Mouse (Mus musculus) liver, embryonic 13.5 days (tissue): Measurements from ENCODE around the gene D130043K22Rik. TPM values are rescaled to one million over a fixed set of nuclear protein-coding genes. Genes with fewer than 3 reads are reported as not detected.
A peak's percentile ranks its signal among the peaks of the same experiment; 100 is the strongest.

Source experiments
- ATAC-seq: fragments of 200-750 bp; cut with Nextera tagmentation; 2 replicates; pipeline ENCODE4 v1.8.0; 2017; ENCODE audit warnings: low read depth, mild to moderate bottlenecking, moderate number of reproducible peaks, moderate library complexity
- DNase-seq: peaks from one replicate; pipeline ENCODE4 v3.0.0; 2022
- H3K27ac ChIP-seq: fragments of 300-500 bp; sonication (generic); 2 replicates; pipeline ENCODE4 v1.5.1; 2015; ENCODE audit warnings: moderate library complexity, mild to moderate bottlenecking, inconsistent platforms
- H3K27me3 ChIP-seq: fragments of 300-500 bp; sonication (generic); 2 replicates; pipeline ENCODE4 v1.6.1; 2015; ENCODE audit warnings: mild to moderate bottlenecking, inconsistent platforms
- H3K36me3 ChIP-seq: fragments of 300-500 bp; sonication (generic); 2 replicates; pipeline ENCODE4 v1.6.1; 2015; ENCODE audit warnings: mild to moderate bottlenecking, inconsistent platforms
- H3K4me1 ChIP-seq: fragments of 300-500 bp; sonication (generic); replicated peaks from 2 replicates; pipeline ENCODE4 v1.6.1; 2015; ENCODE audit warnings: inconsistent platforms
- H3K4me2 ChIP-seq: fragments of 300-500 bp; sonication (generic); 2 replicates; pipeline ENCODE4 v1.6.1; 2015; ENCODE audit warnings: inconsistent platforms, mild to moderate bottlenecking, moderate library complexity
- H3K4me3 ChIP-seq: fragments of 300-500 bp; sonication (generic); replicated peaks from 2 replicates; pipeline ENCODE4 v1.5.1; 2015; ENCODE audit warnings: mild to moderate bottlenecking, inconsistent platforms
- H3K9ac ChIP-seq: fragments of 300-500 bp; sonication (generic); 2 replicates; pipeline ENCODE4 v1.6.1; 2015; ENCODE audit warnings: mild to moderate bottlenecking, inconsistent platforms
- H3K9me3 ChIP-seq: fragments of 300-500 bp; sonication (generic); replicated peaks from 2 replicates; pipeline ENCODE4 v1.6.1; 2016; ENCODE audit warnings: inconsistent platforms
- WGBS: fragments of 180-500 bp; shearing (Covaris S2); methylation state at CpG from one replicate; pipeline ENCODE4 v1.1.7; 2015; ENCODE audit not compliant: insufficient replicate concordance; 5-methylcytosine and 5-hydroxymethylcytosine counted together
- polyA plus RNA-seq: library from polyadenylated mRNA; unstranded; fragments of >200 nt; fragmentation: Nextera tagmentation; extraction: Ambion mirVana; gene quantifications from 2 replicates; pipeline ENCODE4 v1.2.1, GENCODE M21; 2015

D130043K22Rik gene
- polyA plus RNA-seq, 1 experiment from 2014 or later = 0.16 TPM

DNA sequence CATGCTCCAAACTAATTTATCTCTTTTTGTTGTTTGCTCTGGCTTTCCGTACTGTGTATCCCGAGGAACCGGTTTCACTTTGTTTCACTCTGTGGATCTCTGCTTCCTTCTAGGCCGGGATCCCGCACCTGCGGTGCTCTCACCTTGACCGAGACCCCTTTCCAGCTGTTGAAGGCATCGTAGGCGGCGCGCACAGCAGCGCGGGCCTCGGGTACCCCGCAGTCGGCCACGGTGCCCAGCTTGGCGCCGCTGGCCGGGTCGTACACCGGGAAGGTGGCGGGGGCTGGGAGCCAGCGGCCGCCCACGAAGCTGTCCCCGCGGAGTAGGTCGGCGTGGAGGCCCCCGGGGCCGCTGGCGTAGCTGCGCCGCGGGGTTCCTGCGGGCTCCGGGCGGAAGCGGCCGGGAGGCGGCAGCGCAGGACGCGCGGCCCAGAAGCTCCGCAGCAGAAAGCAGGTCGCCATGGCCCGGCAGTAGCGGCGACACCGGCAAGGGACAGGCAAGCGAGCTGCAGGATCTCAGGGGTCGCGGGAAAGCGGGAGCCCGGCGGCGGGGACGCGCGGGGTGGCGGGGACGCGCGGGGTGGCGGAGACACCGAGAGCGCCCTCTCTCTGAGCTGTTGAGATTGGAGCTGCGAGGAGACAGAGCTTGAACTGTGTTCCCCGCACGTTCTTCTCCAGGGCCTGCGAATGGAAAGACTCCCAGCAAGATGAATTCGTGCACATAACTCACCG, 92.3 kb downstream of the D130043K22Rik start, which contains the start of gene Aldh5a1:
TSS of gene Aldh5a1 (minus strand) at position 554 of the 731 bp plus-strand sequence.
- peaks cover 25% of the 10 kb centered on the region for H3K4me1 ChIP-seq
- H3K27me3 ChIP-seq = peaks cover 47% of the 10 kb centered on the region
- 1% methylated on average over 74 of the region's 75 CpGs for WGBS

DNA sequence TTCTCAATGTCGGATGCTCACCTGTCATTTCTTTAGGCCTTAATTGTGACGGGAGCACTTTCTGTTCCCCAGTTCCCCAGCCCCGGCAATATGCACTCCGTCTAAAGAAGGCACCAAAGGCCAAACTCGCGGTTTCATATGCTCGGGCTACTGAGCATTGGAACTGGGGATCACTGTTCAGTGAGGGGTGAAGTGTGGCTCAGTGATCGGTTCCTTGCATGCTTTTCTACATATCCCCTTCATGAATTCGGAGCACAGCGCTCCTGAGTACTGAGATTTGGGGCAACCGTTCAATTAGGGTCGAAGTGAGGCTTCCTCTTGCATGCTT, 92.9 kb downstream of the D130043K22Rik start:
- no peaks in the 10 kb centered on the region for H3K9me3 ChIP-seq
- H3K9ac ChIP-seq = 0 out of 2 replicates have a peak overlapping the region, but pooled peaks have one; percentile 72
- peaks cover 25% of the 10 kb centered on the region for H3K4me1 ChIP-seq
- peaks cover 47% of the 10 kb centered on the region for H3K27me3 ChIP-seq
- peak overlapping the region; percentile 70 for H3K4me3 ChIP-seq
- no peak overlapping the region for H3K27ac ChIP-seq
- peak overlapping the region; percentile 77 for H3K4me2 ChIP-seq
- H3K36me3 ChIP-seq = no peaks in the 10 kb centered on the region
- ATAC-seq = 0 out of 2 replicates have a peak, but pooled peaks have one; percentile 27
- DNase-seq = no peak
- WGBS = 14% methylated on average over 12 of the region's 12 CpGs

More for the DNA sequence above, 92.3 kb downstream of the D130043K22Rik start, which contains the start of gene Aldh5a1:
- peak; percentile 51; the same call in 1 of the 2 replicates for ATAC-seq
- peak; percentile 11 for DNase-seq
- no peak within 1 kb of the TSS for H3K27ac ChIP-seq
- peak within 1 kb of the TSS; percentile 72 for H3K9ac ChIP-seq
- H3K4me3 ChIP-seq = peak within 1 kb of the TSS; percentile 70
- H3K4me2 ChIP-seq = peak within 1 kb of the TSS; percentile 77
- H3K9me3 ChIP-seq = no peaks in the 10 kb centered on the region
- no peaks in the 10 kb centered on the region for H3K36me3 ChIP-seq

DNA sequence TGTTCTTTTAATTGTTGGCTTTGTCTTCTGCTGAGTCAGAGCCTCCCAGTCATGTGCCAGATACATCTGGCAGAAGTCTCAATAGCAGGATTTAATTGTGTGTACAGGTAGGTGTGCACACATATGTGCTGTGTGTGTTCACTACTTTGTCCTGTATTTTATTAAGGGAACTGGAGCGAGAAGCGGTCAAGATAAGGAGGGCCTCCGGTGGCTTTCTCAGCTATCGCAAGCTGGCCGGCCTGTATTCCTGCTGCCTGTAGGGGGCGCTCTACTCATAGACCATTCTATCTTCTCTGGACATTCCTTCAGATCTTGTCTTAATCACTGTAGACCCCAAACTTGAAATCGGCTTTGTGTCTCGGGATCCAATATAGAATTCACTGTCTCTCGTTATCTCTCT, 93.7 kb downstream of the D130043K22Rik start:
- DNase-seq (peak; percentile 27), ATAC-seq (no peak)
- no peak overlapping the region for H3K27ac ChIP-seq
- no peak overlapping the region for H3K9ac ChIP-seq
- 15% methylated on average over 9 of the region's 9 CpGs for WGBS
- H3K4me1 ChIP-seq = peaks cover 18% of the 10 kb centered on the region
- H3K9me3 ChIP-seq = no peaks in the 10 kb centered on the region
- no peak overlapping the region for H3K4me3 ChIP-seq
- H3K36me3 ChIP-seq = no peaks in the 10 kb centered on the region
- H3K27me3 ChIP-seq = peaks cover 47% of the 10 kb centered on the region
- no peak overlapping the region for H3K4me2 ChIP-seq

DNA sequence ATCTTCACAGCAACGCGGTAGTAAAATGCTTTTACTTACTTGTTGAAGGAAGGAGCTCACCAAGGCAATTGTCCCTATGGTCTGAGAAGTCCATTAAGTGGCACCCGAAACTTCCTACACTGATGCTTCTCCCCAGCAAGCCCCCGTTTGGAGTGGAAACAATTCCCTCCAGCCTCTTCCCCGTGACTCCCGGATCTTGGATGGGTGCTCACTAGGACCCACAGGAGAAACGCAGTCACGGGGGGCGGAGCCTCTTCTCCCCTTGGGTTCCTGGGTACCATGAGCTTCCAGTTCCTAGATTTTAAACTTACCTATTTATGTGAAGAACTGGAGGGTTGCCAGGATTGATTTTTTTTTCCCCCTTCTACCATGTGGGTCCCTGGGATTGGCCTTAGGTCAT, 94.5 kb downstream of the D130043K22Rik start:
- H3K27ac ChIP-seq = no peak overlapping the region
- H3K9ac ChIP-seq = no peak overlapping the region
- 0 out of 2 replicates have a peak, but pooled peaks cover 16% of the 10 kb centered on the region for H3K4me1 ChIP-seq
- no peaks in the 10 kb centered on the region for H3K9me3 ChIP-seq
- no peak overlapping the region for H3K4me2 ChIP-seq
- ATAC-seq (no peak), DNase-seq (no peak)
- H3K27me3 ChIP-seq = peaks cover 47% of the 10 kb centered on the region
- no peak overlapping the region for H3K4me3 ChIP-seq
- no peaks in the 10 kb centered on the region for H3K36me3 ChIP-seq
- 70% methylated on average over 9 of the region's 9 CpGs for WGBS

DNA sequence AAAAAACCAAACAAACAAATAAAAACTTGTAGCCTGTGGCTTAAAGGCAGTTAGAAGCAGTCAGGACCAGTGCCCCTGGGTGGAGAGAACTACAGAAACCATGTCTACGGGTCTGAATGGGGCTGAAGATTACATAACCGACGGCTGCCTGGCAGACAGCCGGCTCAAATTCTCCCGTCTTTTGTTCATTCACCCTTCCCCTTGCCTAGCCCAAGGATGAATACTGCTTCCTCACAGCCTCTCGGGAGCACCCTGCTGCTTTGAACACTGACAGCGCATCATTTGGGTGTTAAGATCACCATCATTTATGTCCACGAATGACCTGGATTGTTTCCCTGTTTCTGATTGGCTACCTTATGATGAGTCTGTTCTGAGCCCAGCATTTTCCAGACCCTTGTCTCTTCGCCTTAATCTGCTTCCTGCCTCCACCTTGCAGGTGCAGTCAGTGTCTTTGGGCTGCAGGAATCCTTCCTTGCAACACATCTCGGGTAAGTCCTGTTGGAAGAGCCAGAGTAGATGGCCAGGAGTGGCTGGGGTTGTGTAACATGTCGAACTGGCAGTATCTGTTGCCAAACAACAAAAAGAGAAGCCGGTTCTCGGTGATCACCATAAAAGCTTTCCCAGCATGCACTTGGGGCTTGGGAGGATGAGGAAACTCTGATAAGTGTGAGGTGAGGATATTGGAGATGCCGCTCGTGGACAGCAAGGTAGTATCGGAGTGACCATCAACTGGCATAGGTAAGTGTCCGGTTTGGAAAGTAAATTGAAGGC, 97.8 kb downstream of the D130043K22Rik start, which contains the start of gene Gpld1:
TSS of gene Gpld1 (plus strand) at position 641 of the 771 bp plus-strand sequence.
- H3K27me3 ChIP-seq = peaks cover 20% of the 10 kb centered on the region
- H3K9ac ChIP-seq = no peak within 1 kb of the TSS
- H3K9me3 ChIP-seq = no peaks in the 10 kb centered on the region
- H3K4me3 ChIP-seq = no peak within 1 kb of the TSS
- H3K27ac ChIP-seq = no peak within 1 kb of the TSS
- DNase-seq = no peak
- 48% methylated on average over 17 of the region's 17 CpGs for WGBS
- no peaks in the 10 kb centered on the region for H3K36me3 ChIP-seq
- H3K4me2 ChIP-seq = peak within 1 kb of the TSS; percentile 24
- H3K4me1 ChIP-seq = 0 out of 2 replicates have a peak, but pooled peaks cover 4% of the 10 kb centered on the region
- ATAC-seq = no peak

DNA sequence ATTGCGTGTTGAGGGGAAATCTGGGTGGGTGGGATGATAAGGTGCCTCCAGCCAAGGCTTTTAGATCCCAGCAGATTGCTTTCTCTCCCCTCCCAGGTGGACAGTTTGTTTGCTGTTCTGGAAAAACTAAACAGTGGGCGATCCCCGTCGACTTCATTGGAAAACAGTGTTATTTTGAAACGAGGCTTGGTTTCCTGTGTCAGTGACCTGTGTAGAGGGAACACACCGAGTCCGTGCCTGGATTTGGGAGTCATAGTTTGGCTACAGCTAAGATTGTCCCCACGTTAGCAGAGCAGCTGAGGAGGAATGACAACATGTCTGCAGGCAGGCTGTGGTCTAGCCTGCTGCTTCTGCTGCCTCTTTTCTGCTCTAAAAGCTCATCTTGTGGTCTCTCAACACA, 98.4 kb downstream of the D130043K22Rik start:
- no peaks in the 10 kb centered on the region for H3K36me3 ChIP-seq
- peaks cover 14% of the 10 kb centered on the region for H3K27me3 ChIP-seq
- H3K27ac ChIP-seq = no peak overlapping the region
- WGBS = 47% methylated on average over 8 of the region's 8 CpGs
- peak overlapping the region; percentile 24 for H3K4me2 ChIP-seq
- H3K9me3 ChIP-seq = no peaks in the 10 kb centered on the region
- no peak overlapping the region for H3K9ac ChIP-seq
- ATAC-seq = no peak
- H3K4me1 ChIP-seq = no peaks in the 10 kb centered on the region
- no peak for DNase-seq
- H3K4me3 ChIP-seq = no peak overlapping the region

DNA sequence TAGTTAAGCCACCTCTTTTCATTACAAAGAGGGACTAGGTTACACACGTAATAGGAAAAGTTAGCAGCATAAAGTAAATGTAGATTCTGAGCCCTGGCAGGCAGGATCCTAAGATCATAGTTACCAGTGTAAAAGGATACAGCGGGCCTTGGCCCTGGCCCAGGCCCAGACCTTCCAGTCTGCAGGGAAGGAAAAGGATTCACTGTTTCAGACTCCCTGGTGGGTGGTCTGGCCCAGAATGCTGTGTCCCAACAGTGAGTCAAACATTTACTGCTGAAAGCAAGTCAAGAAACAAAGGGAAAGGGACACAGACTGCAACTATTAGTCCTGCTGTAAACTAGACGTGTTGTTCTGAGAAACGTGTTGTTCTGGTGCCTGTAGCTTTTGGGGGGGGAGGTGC, 100.6 kb downstream of the D130043K22Rik start:
- ATAC-seq (no peak), DNase-seq (no peak)
- H3K4me1 ChIP-seq = 0 out of 2 replicates have a peak, but pooled peaks cover 3% of the 10 kb centered on the region
- 37% methylated on average over 4 of the region's 4 CpGs for WGBS
- H3K9me3 ChIP-seq = no peaks in the 10 kb centered on the region
- 0 out of 2 replicates have a peak, but pooled peaks cover 2% of the 10 kb centered on the region for H3K27me3 ChIP-seq
- H3K9ac ChIP-seq = no peak overlapping the region
- no peak overlapping the region for H3K27ac ChIP-seq
- H3K4me3 ChIP-seq = no peak overlapping the region
- no peak overlapping the region for H3K4me2 ChIP-seq
- no peaks in the 10 kb centered on the region for H3K36me3 ChIP-seq

DNA sequence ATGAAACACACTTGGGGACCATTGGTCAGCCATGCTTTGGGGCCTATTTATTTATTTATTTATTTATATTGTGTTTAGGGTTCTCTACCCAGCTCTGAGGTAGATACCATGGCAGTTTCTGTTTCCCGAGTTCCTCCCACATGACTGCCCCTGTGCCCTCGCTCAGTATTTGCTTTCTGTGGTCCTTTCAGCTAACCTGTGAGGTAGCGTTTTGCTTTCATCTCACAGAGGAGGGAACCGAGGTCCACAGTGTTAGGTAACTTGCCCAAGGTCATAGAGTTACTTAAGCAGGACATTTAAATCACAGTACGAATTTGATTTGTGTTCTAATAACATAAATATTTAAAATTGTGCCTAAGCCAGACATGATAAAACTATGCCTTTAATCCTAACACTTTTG, 102.2 kb downstream of the D130043K22Rik start:
- H3K9ac ChIP-seq = no peak overlapping the region
- WGBS = 44% methylated on average over 5 of the region's 5 CpGs
- H3K36me3 ChIP-seq = no peaks in the 10 kb centered on the region
- H3K27ac ChIP-seq = no peak overlapping the region
- H3K4me3 ChIP-seq = no peak overlapping the region
- ATAC-seq (peak; percentile 57), DNase-seq (no peak)
- H3K9me3 ChIP-seq = no peaks in the 10 kb centered on the region
- 0 out of 2 replicates have a peak, but pooled peaks cover 10% of the 10 kb centered on the region for H3K4me1 ChIP-seq
- H3K4me2 ChIP-seq = no peak overlapping the region
- no peaks in the 10 kb centered on the region for H3K27me3 ChIP-seq

DNA sequence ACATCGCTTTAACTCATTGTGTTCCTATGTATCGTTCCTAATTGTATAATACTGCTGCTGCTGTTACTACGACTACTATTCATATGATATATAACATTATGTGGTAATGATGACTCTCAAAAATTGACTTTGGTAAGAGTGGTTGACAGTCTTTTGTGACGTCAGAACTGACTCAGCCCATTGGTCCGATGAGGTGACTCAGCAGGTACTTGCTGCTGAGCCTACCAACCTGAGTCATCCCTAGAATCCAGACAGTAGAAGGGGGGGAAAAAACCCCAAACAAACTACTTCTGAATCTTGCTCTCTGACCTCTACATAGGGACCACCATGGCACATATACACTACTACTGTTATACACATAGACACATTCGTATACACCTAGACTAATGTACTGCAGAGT, 103.9 kb downstream of the D130043K22Rik start:
- Histone ChIP-seq H3K36me3 (no peaks in the 10 kb centered on the region), H3K4me1 (peaks cover 22% of the 10 kb centered on the region), H3K4me2 (no peak overlapping the region), H3K27me3 (no peaks in the 10 kb centered on the region), H3K4me3 (no peak overlapping the region), H3K27ac (no peak overlapping the region), H3K9ac (no peak overlapping the region), H3K9me3 (no peaks in the 10 kb centered on the region)
- ATAC-seq (no peak), DNase-seq (no peak)
- WGBS = 59% methylated on average over 6 of the region's 6 CpGs
